Mouse (Mus musculus): ENCODE data around the gene Sh3bp5l.

DNA sequence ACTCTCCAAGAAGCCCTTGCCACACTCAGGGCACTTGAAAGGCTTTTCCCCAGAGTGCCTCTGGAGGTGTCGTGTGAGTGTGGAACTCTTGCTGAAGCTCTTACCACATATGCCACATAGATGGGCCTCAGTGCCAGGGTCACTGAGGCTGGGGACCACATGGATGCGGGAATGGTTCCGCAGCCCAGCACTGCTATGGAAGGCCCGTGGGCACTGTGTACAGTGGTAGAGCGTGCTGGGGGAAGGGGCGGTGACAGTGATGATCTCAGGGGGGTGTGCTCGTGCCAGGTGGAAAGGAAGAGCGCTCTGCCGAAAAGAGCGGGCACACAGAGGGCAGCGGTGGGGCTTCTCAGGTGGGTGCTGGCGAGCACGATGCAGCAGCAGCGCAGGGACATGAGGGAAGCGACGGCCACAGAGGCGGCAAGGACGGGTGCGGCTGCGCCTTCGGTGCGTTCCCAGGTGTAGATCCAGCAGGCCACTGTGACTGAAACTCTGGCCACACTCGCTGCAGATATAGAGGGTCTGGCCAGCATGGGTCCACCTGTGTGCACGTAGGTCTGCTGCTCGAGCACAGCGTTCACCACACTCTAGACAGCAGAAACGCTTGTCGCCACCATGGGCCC lies 13.6 kb upstream of the Sh3bp5l start:
- no peak for TF ChIP-seq CTCF (IDR thresholded peaks at IDR 0.05)
- no peak for TF ChIP-seq EP300 (IDR thresholded peaks at IDR 0.05)

Measured in lung, postnatal 0 days (tissue).